9 mouse cellular contexts compared by ENCODE assay signal in the genomic region with DNA sequence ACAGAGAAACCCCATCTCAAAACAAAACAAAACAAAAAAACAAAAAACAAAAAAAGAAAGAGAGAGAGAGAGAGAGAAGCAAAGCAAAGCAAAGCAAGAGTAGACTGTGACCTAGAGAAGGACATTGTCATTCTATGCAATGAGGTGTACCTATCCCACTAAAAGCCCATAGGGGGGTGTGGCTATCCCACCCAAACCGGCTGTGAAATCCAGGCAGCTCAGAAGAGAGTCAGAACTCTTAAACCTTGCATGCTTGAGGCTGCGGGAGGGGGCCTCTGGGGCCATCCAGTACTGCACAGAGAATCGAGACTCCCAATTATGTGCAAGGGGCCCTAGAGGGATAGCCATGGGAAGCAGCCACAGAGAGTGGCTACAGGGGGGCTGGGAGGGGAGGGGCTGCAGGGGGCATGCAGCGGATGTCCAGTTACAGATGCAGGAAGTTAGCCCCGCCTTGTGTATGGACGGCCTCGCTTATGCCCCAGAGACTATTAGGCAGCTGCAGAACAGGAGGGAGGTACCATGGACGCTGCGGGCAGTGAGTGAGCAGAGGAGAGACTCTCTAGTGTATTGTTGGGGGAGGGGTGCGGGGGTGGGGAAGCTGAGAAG.
A peak's percentile ranks its signal among the peaks of the same experiment; 100 is the strongest.
DNase-seq lines count a peak whose midpoint lies in the region; ATAC-seq lines count a peak whose summit lies in the region.
"Had no signal": no experiment of that assay in that cellular context is flagged by ENCODE, and none has a peak within 500 bp of the region (broad histone marks: within the 10 kb centered on the region; RNA-seq: fewer than 3 reads in every experiment).

No protein-coding gene starts in this region.

- intact Hi-C loops in left cerebral cortex, postnatal 10 days (cut with DNase I): no loop called here

- no peaks in the 10 kb centered on the region for H3K27me3 ChIP-seq in kidney, embryonic 15.5 days
- no peaks in the 10 kb centered on the region for H3K27me3 ChIP-seq in hindbrain, embryonic 14.5 days (ENCODE audit: control insufficient read depth, insufficient read depth, low read length)
- H3K27me3 ChIP-seq in neural tube, embryonic 12.5 days (replicated peaks): no peaks in the 10 kb centered on the region

- H3K4me1 ChIP-seq in kidney, embryonic 15.5 days: peaks cover 5% of the 10 kb centered on the region
- H3K4me1 ChIP-seq in hindbrain, embryonic 14.5 days (replicated peaks; ENCODE audit: control insufficient read depth, insufficient read depth, low read length): peaks cover 3% of the 10 kb centered on the region; the same call in 1 of the 2 replicates
- H3K4me1 ChIP-seq in neural tube, embryonic 12.5 days: peaks cover 8% of the 10 kb centered on the region

- H3K27ac ChIP-seq in kidney, embryonic 15.5 days: no peak overlapping the region
- H3K27ac ChIP-seq in hindbrain, embryonic 14.5 days: no peak overlapping the region
- no peak overlapping the region for H3K27ac ChIP-seq in neural tube, embryonic 12.5 days

- no peaks in the 10 kb centered on the region for H3K36me3 ChIP-seq in kidney, embryonic 15.5 days
- H3K36me3 ChIP-seq in hindbrain, embryonic 14.5 days (replicated peaks; ENCODE audit: control insufficient read depth, insufficient read depth): no peaks in the 10 kb centered on the region; the same call in 1 of the 2 replicates
- H3K36me3 ChIP-seq in neural tube, embryonic 12.5 days: no peaks in the 10 kb centered on the region

- H3K4me3 ChIP-seq in kidney, embryonic 15.5 days (replicated peaks): peak overlapping the region; percentile 17
- H3K4me3 ChIP-seq in hindbrain, embryonic 14.5 days (replicated peaks; ENCODE audit: low read length): no peak overlapping the region
- H3K4me3 ChIP-seq in neural tube, embryonic 12.5 days: no peak overlapping the region

- WGBS in kidney, embryonic 15.5 days: 7% methylated on average over 10 of the region's 10 CpGs
- 6% methylated on average over 10 of the region's 10 CpGs for whole genome bisulfite sequencing in hindbrain, embryonic 14.5 days
- 6% methylated on average over 10 of the region's 10 CpGs for WGBS in neural tube, embryonic 12.5 days

- H3K4me2 ChIP-seq in kidney, embryonic 15.5 days: peak overlapping the region; percentile 53
- peak overlapping the region; percentile 24 for H3K4me2 ChIP-seq in hindbrain, embryonic 14.5 days (replicated peaks)
- H3K4me2 ChIP-seq in neural tube, embryonic 12.5 days (replicated peaks): peak overlapping the region; percentile 44

- no peak overlapping the region for H3K9ac ChIP-seq in kidney, embryonic 15.5 days
- no peak overlapping the region for H3K9ac ChIP-seq in hindbrain, embryonic 14.5 days
- no peak overlapping the region for H3K9ac ChIP-seq in neural tube, embryonic 12.5 days

- DNase-seq in kidney, adult 9 months: no peak
- DNase-seq in embryo, embryonic 11 days: peak; percentile 68
- DNase-seq in hindbrain, embryonic 14.5 days (ENCODE audit: low spot score): no peak
- no peak for DNase-seq in thymus, postnatal 14 days
- DNase-seq in right cerebral cortex, postnatal 4 days: no peak
- DNase-seq in left cerebral cortex, postnatal 10 days (ENCODE audit: extremely low spot score in 1 of 2, low spot score in 2 of 2): no peak
- DNase-seq: adrenal gland, postnatal 10 days had no signal

- ATAC-seq in kidney, embryonic 15.5 days (replicated peaks; ENCODE audit: low FRiP score): peak; percentile 84
- ATAC-seq in hindbrain, embryonic 14.5 days (ENCODE audit: low FRiP score): 0 out of 2 replicates have a peak, but pooled peaks have one; percentile 24
- ATAC-seq in neural tube, embryonic 12.5 days (ENCODE audit: low FRiP score, low read depth): peak; percentile 75

- no peaks in the 10 kb centered on the region for H3K9me3 ChIP-seq in kidney, embryonic 15.5 days (replicated peaks)
- 0 out of 2 replicates have a peak, but pooled peaks cover 4% of the 10 kb centered on the region for H3K9me3 ChIP-seq in hindbrain, embryonic 14.5 days (ENCODE audit: control insufficient read depth, low read length)
- no peaks in the 10 kb centered on the region for H3K9me3 ChIP-seq in neural tube, embryonic 12.5 days

Comparison
In these comparisons a context has a peak if more than half of its experiments do, and no peak if none do; other contexts are left out.
1. ATAC-seq: peak in every context shown above with its lines; median percentile 84 in kidney, embryonic 15.5 days; 75 in neural tube, embryonic 12.5 days; 24 in hindbrain, embryonic 14.5 days.